Mouse (Mus musculus) limb, embryonic 14.5 days (tissue): Measurements from ENCODE around the gene Tbk1. TPM values are rescaled to one million over a fixed set of nuclear protein-coding genes. Genes with fewer than 3 reads are reported as not detected.

ENCODE experiments used
- ATAC-seq: fragments of 200-750 bp; cut with Nextera tagmentation; 2 replicates; pipeline ENCODE4 v1.8.0; 2017; ENCODE audit warnings: low read depth, moderate number of reproducible peaks, moderate TSS enrichment; ENCODE audit not compliant: low FRiP score
- DNase-seq: peaks from one replicate; pipeline ENCODE4 v3.0.0-alpha.2; 2015; ENCODE audit warnings: low spot score
- H3K27ac ChIP-seq: fragments of 300-500 bp; sonication (generic); replicated peaks from 2 replicates; pipeline ENCODE4 v1.5.1; 2014; ENCODE audit warnings: low read depth, mild to moderate bottlenecking, low read length, moderate library complexity, mixed read lengths
- H3K27me3 ChIP-seq: fragments of 300-500 bp; sonication (generic); 2 replicates; pipeline ENCODE4 v1.6.1; 2014; ENCODE audit warnings: low read length, mixed read lengths; ENCODE audit not compliant: control insufficient read depth, insufficient read depth
- H3K36me3 ChIP-seq: fragments of 300-500 bp; sonication (generic); 2 replicates; pipeline ENCODE4 v1.6.1; 2014; ENCODE audit warnings: mild to moderate bottlenecking, low read length, moderate library complexity, mixed read lengths; ENCODE audit not compliant: control insufficient read depth, insufficient read depth
- H3K4me1 ChIP-seq: fragments of 300-500 bp; sonication (generic); 2 replicates; pipeline ENCODE4 v1.6.1; 2014; ENCODE audit warnings: antibody characterized with exemption, low read length, mixed read lengths; ENCODE audit not compliant: control insufficient read depth, insufficient read depth
- H3K4me2 ChIP-seq: fragments of 300-500 bp; sonication (generic); replicated peaks from 2 replicates; pipeline ENCODE4 v1.6.1; 2014; ENCODE audit warnings: low read depth, mild to moderate bottlenecking, low read length, moderate library complexity; ENCODE audit not compliant: severe bottlenecking
- H3K4me3 ChIP-seq: fragments of 300-500 bp; sonication (generic); replicated peaks from 2 replicates; pipeline ENCODE4 v1.5.1; 2014; ENCODE audit warnings: low read length
- H3K9ac ChIP-seq: fragments of 300-500 bp; sonication (generic); 2 replicates; pipeline ENCODE4 v1.6.1; 2014; ENCODE audit warnings: mild to moderate bottlenecking, low read depth, low read length, moderate library complexity; ENCODE audit not compliant: severe bottlenecking
- H3K9me3 ChIP-seq: fragments of 300-500 bp; sonication (generic); 2 replicates; pipeline ENCODE4 v1.6.1; 2016; ENCODE audit warnings: low read length; ENCODE audit not compliant: control insufficient read depth
- POLR2A ChIP-seq: fragments of 200-500 bp; IDR thresholded peaks from 2 replicates; pipeline ENCODE4 v1.8.0; 2012; ENCODE audit warnings: inconsistent platforms, mild to moderate bottlenecking, moderate library complexity, borderline replicate concordance; ENCODE audit not compliant: insufficient read depth, insufficient read length; ENCODE audit errors: extremely low read depth
- WGBS: fragments of 180-500 bp; shearing (Covaris S2); extraction: QIAGEN DNeasy Blood & Tissue Kit; methylation state at CpG from one replicate; pipeline ENCODE4 v1.1.7; 2014; 5-methylcytosine and 5-hydroxymethylcytosine counted together
- polyA plus RNA-seq, 2 experiments: library from polyadenylated mRNA; depleted of rRNA in 1 of 2; stranded (reverse) in 1 of 2; unstranded in 1 of 2; fragments of >200 nt; fragmentation: Nextera tagmentation in 1 of 2; extraction: Ambion mirVana in 1 of 2; gene quantifications; 2 replicates each; pipeline versions ENCODE4 v1.2.1 to v1.2.3; 2012 to 2014

Tbk1 gene
- polyA plus RNA-seq, 2 experiments: 30.0 to 32.2 TPM

DNA sequence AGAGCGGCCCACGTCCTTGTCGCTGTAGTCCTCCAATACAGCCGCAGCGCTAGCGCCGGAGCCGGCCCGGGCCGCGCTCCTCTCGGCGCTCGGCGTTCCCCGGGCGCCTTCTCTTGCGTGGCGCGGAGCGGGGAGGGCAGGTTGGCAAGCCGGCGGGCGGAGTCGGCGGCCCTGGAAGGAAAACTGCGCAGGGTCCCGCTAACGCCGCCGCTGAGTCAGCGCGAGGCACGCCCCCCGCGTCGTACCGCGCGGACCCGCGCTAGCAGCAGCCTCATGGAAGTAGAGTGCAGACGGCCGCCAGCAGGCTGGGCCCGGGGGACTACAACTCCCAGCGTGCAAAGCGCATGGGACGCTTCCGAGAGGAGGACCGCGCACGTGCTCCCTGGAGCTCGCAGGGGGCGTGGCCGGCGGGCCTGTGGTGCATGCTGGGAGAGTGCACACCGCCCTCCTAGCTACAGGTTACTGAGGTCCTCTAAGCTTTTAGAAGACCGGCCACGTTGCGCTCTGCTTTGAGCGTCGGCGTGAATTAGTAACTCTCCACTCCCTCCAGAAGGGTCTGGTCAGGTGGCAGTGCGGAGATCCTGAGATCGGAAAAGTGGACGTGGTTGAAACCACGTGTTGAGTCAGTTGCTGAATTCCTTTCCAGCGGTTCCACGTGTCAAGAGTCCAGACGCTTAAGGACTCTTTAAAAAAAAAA, 39.7 kb upstream of the Tbk1 start, which contains the start of gene Xpot:
Gene Xpot (minus strand): TSS at position 147 of the 697 bp plus-strand sequence.
- H3K4me1 ChIP-seq: peaks cover 9% of the 10 kb centered on the region

GRCm38 (mm10) chr10:121625407-121626185, 39.0 kb upstream of the Tbk1 start:
- peaks cover 23% of the 10 kb centered on the region for H3K36me3 ChIP-seq
- H3K4me3 ChIP-seq: peak overlapping the region; percentile 91
- peak overlapping the region; percentile 88 for H3K27ac ChIP-seq
- peaks cover 9% of the 10 kb centered on the region for H3K4me1 ChIP-seq
- H3K4me2 ChIP-seq: peak overlapping the region; percentile 82
- DNase-seq (peak; percentile 45), ATAC-seq (no peak; the same call in 1 of the 2 replicates)
- no peaks in the 10 kb centered on the region for H3K27me3 ChIP-seq
- H3K9me3 ChIP-seq: no peaks in the 10 kb centered on the region
- no peak for TF ChIP-seq POLR2A
- WGBS: 1% methylated on average over 41 of the region's 41 CpGs
- peak overlapping the region; percentile 86 for H3K9ac ChIP-seq

More for the DNA sequence above, 39.7 kb upstream of the Tbk1 start, which contains the start of gene Xpot:
- no peaks in the 10 kb centered on the region for H3K9me3 ChIP-seq
- WGBS: under 1% methylated on average over 56 of the region's 70 CpGs
- TF ChIP-seq POLR2A: peak; percentile 72; the same call in 1 of the 2 replicates
- DNase-seq: peak; percentile 98
- H3K27ac ChIP-seq: peak within 1 kb of the TSS; percentile 88
- H3K27me3 ChIP-seq: no peaks in the 10 kb centered on the region
- H3K9ac ChIP-seq: peak within 1 kb of the TSS; percentile 86
- H3K4me2 ChIP-seq: peak within 1 kb of the TSS; percentile 82
- peak; percentile 99 for ATAC-seq
- peaks cover 15% of the 10 kb centered on the region for H3K36me3 ChIP-seq
- peak within 1 kb of the TSS; percentile 91 for H3K4me3 ChIP-seq

DNA sequence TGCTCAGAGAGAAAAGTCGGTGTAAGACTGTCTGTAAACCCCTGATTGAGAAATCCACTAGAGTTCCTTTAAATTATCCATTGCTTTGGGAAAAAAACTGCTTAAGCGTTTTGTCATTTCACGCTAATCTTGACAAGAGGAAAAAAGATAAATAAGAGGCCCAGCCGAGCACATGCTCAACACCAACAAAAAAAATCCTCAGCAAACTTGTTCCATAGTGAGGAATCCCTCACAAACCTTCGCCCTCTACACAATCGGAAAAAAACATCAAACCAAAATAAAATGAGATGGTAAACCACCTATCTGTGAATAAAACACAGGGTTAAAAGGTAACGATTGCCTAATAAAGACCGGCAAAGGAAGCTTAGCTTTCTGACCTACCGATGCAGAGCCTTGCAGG, 38.4 kb upstream of the Tbk1 start:
- H3K4me1 ChIP-seq: peaks cover 9% of the 10 kb centered on the region
- ATAC-seq (no peak), DNase-seq (no peak)
- H3K4me3 ChIP-seq: peak overlapping the region; percentile 91
- peak overlapping the region; percentile 82 for H3K4me2 ChIP-seq
- peak overlapping the region; percentile 86 for H3K9ac ChIP-seq
- H3K27ac ChIP-seq: no peak overlapping the region
- H3K36me3 ChIP-seq: peaks cover 28% of the 10 kb centered on the region
- no peaks in the 10 kb centered on the region for H3K27me3 ChIP-seq
- H3K9me3 ChIP-seq: no peaks in the 10 kb centered on the region
- WGBS: 20% methylated on average over 9 of the region's 9 CpGs
- TF ChIP-seq POLR2A: no peak

DNA sequence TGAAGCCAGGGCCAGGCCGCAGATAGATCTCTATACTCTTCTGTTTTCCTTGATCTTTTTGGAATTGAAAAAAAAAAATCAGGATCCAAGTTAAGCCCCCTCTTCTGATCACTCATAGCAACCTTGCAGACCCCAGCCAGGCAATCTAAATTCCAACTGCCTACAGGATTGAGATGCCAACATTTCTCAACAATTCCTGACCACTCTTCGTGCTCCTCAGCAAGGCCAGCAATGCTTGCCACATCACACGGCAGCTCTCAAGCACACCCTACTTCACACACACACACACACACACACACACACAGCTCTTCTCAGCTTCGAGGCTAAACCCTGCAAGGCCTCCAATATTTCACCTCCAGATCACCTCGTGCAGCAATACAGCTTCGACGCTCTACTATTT, 37.1 kb upstream of the Tbk1 start:
- no peak overlapping the region for H3K4me3 ChIP-seq
- H3K4me2 ChIP-seq: no peak overlapping the region
- no peak overlapping the region for H3K9ac ChIP-seq
- WGBS: 82% methylated on average over 7 of the region's 7 CpGs
- no peak for TF ChIP-seq POLR2A
- H3K27me3 ChIP-seq: no peaks in the 10 kb centered on the region
- no peak for ATAC-seq
- H3K27ac ChIP-seq: no peak overlapping the region
- H3K4me1 ChIP-seq: peaks cover 9% of the 10 kb centered on the region
- DNase-seq: no peak
- H3K36me3 ChIP-seq: peaks cover 40% of the 10 kb centered on the region
- H3K9me3 ChIP-seq: no peaks in the 10 kb centered on the region

DNA sequence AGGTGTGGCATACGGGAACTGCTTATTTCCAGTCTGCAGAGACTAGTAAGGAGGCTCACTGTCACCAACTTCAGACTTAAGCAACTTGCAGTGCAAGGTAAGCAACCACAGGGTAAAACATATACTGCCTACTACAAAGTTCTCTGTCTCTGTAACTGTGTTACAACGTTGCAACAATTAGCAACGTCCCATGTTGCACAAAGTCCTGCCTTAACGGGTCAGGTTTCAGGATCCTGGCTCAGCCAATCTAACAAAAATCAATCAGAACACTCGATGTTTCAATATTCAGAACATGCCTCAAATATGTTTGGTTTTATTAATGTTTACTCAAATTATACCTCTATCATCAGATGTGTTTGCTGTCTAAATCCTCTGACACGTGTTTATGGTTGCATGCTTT, 35.8 kb upstream of the Tbk1 start:
- Histone ChIP-seq H3K4me2 (no peak overlapping the region), H3K9me3 (no peaks in the 10 kb centered on the region), H3K27me3 (no peaks in the 10 kb centered on the region), H3K9ac (no peak overlapping the region), H3K36me3 (peaks cover 52% of the 10 kb centered on the region), H3K27ac (no peak overlapping the region), H3K4me1 (peaks cover 9% of the 10 kb centered on the region), H3K4me3 (no peak overlapping the region)
- ATAC-seq (no peak), DNase-seq (no peak)
- 81% methylated on average over 6 of the region's 6 CpGs for WGBS
- TF ChIP-seq POLR2A: no peak
